Mouse (Mus musculus) retina, postnatal 7 days (tissue): ENCODE measurements around the gene Cst9.

ENCODE experiments used
- DNase-seq: peaks from one replicate; pipeline ENCODE4 v3.0.0-alpha.2; 2012; ENCODE audit warnings: low read depth, low spot score

Gene Cst9

GRCm38 (mm10) chr2:148877016-148877770, 42.2 kb downstream of the Cst9 start:
- no peak for DNase-seq

GRCm38 (mm10) chr2:148878641-148879130, 43.7 kb downstream of the Cst9 start:
- DNase-seq, result no peak

- no peak for DNase-seq
Measured at GRCm38 (mm10) chr2:148879199-148879598, 44.3 kb downstream of the Cst9 start.

DNA sequence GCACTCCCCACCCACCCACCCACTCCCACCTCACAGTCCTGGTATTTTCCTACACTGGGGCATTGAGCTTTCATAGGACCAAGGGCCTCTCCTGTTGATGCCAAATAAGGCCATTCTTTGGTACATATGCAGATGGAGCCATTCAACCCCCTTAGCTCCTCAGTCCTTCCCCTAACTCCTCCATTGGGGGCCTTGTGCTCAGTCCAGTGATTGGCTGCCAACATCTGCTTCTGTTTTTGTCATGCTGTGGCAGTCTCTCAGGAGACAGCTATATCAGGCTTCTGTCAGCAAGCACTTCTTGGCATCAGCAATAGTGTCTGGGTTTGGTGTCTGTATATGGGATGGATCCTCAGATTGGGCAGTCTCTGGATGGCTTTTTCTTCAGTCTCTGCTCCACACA, 49.8 kb downstream of the Cst9 start:
- no peak for DNase-seq
